Mouse (Mus musculus) spleen, adult 2 months (tissue): Measurements from ENCODE around the gene Pnpla2. TPM values are rescaled to one million over a fixed set of nuclear protein-coding genes. Genes with fewer than 3 reads are reported as not detected.
"Not testable (repeated sequence)": the region's sequence is repeated elsewhere in the genome, so short reads cannot be mapped to it uniquely, and the experiment has no call there.

Experiments
- DNase-seq, 2 experiments: peaks; one replicate each; pipeline versions ENCODE4 v3.0.0 to v3.0.0-alpha.2; 2012 to 2021; ENCODE audit warnings: low spot score in 2 of 2, low read depth in 1 of 2
- H3K27ac ChIP-seq: fragments of 200-500 bp; 2 replicates; pipeline ENCODE4 v1.5.1; 2012; ENCODE audit warnings: low read length, inconsistent platforms; ENCODE audit not compliant: insufficient read depth
- H3K27me3 ChIP-seq: fragments of 200-500 bp; 2 replicates; pipeline ENCODE4 v1.6.1; 2012; ENCODE audit warnings: mild to moderate bottlenecking, moderate library complexity, low read length, inconsistent platforms; ENCODE audit not compliant: control insufficient read depth, insufficient read depth
- H3K36me3 ChIP-seq: fragments of 200-500 bp; 2 replicates; pipeline ENCODE4 v1.6.1; 2012; ENCODE audit warnings: mild to moderate bottlenecking, low read length, inconsistent platforms; ENCODE audit not compliant: control insufficient read depth, insufficient read depth
- H3K4me1 ChIP-seq: fragments of 200-500 bp; 2 replicates; pipeline ENCODE4 v1.6.1; 2011; ENCODE audit warnings: inconsistent platforms; ENCODE audit not compliant: control insufficient read depth, insufficient read depth, insufficient read length
- H3K4me3 ChIP-seq: fragments of 200-500 bp; 2 replicates; pipeline ENCODE4 v1.5.1; 2011; ENCODE audit warnings: mild to moderate bottlenecking, inconsistent platforms; ENCODE audit not compliant: insufficient read depth, insufficient read length; ENCODE audit errors: extremely low read depth
- CTCF ChIP-seq: fragments of 200-500 bp; IDR thresholded peaks from 2 replicates; pipeline ENCODE4 v1.5.1; 2011; ENCODE audit warnings: mild to moderate bottlenecking, inconsistent platforms; ENCODE audit not compliant: insufficient read depth, insufficient read length, insufficient replicate concordance; ENCODE audit errors: extremely low read depth
- POLR2A ChIP-seq: fragments of 200-500 bp; IDR thresholded peaks from 2 replicates; pipeline ENCODE4 v1.6.1; 2011; ENCODE audit warnings: low read depth, low read length, inconsistent platforms
- WGBS: fragments of 180-500 bp; shearing (Covaris S2); methylation state at CpG from one replicate; pipeline ENCODE4 v1.1.7; 2018; 5-methylcytosine and 5-hydroxymethylcytosine counted together
- polyA plus RNA-seq: library from polyadenylated mRNA; depleted of rRNA; stranded (reverse); fragments of >200 nt; gene quantifications from 2 replicates; pipeline ENCODE4 v1.2.3, GENCODE M21; 2012

Pnpla2 gene
- polyA plus RNA-seq, 1 experiment: 87.3 TPM

DNA sequence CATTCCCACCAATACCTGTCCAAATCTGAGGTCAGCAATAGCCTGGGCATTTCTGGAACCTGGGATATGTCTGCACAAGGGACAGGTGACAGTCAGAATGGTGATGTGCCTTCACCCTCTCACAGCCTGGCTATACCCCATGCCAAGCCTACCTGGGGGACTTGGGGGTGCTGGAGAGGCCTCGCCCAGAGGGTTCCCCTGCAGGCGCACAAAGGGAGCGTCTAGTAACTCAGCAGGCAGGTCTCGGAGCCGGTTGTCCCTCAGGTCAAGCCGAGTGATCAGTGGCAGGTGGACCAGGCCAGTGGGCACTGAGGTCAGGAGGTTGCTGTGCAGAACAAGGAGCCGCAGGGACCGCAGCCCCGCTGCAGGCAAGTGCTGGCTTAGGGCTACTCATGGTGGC lies 13.5 kb upstream of the Pnpla2 start:
- H3K36me3 ChIP-seq: no peaks in the 10 kb centered on the region
- 94% methylated on average over 9 of the region's 9 CpGs for WGBS
- H3K4me1 ChIP-seq: peaks cover 16% of the 10 kb centered on the region; the same call in 1 of the 2 replicates
- H3K4me3 ChIP-seq: no peak overlapping the region
- no peaks in the 10 kb centered on the region for H3K27me3 ChIP-seq
- no peak for TF ChIP-seq POLR2A
- TF ChIP-seq CTCF: no peak
- no peak overlapping the region for H3K27ac ChIP-seq
- DNase-seq: no peak

DNA sequence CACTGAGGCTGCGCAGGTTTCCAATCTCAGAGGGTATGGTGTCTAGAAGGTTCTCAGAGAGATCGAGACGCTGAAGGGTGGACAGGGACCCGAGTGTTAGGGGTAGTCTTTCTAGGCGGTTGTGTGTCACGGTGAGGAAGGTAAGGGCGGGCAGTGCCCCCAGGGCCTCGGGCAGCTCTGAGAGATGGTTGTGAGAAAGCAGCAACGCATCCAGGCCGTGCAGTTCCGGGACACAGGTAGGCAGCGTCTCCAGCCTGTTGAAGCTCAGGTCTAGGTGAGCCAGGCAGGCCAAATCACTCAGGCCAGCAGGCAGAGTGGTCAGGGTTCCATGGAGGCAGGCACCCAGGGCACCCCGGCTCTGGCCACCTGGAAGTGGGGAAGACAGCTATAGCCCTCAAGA lies 12.8 kb upstream of the Pnpla2 start:
- Histone ChIP-seq H3K4me3 (no peak overlapping the region), H3K36me3 (no peaks in the 10 kb centered on the region), H3K4me1 (peaks cover 14% of the 10 kb centered on the region; the same call in 1 of the 2 replicates), H3K27ac (no peak overlapping the region), H3K27me3 (no peaks in the 10 kb centered on the region)
- WGBS: 91% methylated on average over 13 of the region's 13 CpGs
- TF ChIP-seq POLR2A: no peak
- TF ChIP-seq CTCF: no peak
- no peak for DNase-seq

DNA sequence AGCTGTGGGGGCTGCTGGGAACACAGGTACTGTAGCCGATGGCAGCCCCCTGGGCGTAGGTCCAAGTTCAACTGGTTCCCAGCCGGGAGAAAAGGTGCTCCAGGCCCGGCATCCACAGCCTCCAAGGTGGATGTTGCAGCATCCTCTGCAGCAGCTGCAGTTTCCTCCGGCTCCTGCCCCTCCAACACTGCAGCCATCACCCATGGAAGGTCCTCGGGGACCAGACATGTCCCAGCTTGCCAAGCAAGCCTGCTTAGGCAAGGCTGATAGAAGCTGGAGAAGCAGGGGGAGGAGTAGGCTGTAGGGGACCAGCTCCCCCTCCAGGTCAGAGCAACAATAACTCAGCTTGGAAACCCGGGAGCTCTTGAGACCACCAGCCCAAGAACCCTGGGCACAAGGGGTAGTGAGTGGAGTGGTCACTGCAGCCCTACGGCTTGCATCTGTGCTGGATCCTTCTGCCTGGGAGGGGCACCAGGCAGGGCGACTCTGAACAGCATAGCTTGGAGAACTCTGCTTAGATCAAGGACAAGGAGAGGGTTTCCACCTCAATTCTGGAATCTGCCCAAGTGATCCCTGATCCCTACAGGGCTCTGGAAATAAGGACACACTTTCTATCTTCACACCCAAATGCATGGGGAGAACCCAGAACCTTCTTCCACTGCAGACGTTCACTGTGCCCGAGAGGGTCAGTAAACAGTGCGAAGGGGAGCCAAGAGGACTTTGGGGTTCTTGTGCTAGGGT lies 11.7 kb upstream of the Pnpla2 start:
- no peak for DNase-seq
- peak overlapping the region; percentile 71 for H3K4me3 ChIP-seq
- WGBS: 18% methylated on average over 12 of the region's 12 CpGs
- no peaks in the 10 kb centered on the region for H3K36me3 ChIP-seq
- H3K27me3 ChIP-seq: no peaks in the 10 kb centered on the region
- TF ChIP-seq POLR2A (no peak), CTCF (no peak)
- H3K27ac ChIP-seq: no peak overlapping the region
- peaks cover 12% of the 10 kb centered on the region; the same call in 1 of the 2 replicates for H3K4me1 ChIP-seq

DNA sequence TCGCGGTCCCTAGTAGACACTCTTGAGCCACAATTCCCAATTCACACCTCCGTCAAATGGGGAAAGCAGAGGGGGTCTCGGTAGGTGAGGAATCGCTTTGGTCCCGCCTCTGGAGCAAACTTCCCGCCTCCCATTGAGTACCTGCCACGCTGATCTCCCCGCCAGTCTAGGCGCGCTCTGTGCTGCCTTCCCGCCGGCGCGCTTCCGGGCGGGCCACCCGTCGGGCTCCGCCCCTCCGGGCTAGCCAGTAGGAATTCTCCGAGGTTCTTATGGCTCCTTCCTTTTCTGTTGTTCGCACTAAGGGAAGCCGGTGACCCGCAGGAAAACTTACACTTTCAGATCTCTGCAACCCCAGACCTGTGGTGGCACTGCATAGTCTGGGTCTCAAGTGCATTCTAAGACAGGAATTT lies 11.2 kb upstream of the Pnpla2 start, which contains the start of gene Pidd1:
Gene Pidd1 (minus strand): TSS at position 198 of the 410 bp plus-strand sequence.
- Histone ChIP-seq H3K27me3 (no peaks in the 10 kb centered on the region), H3K4me1 (peaks cover 12% of the 10 kb centered on the region; the same call in 1 of the 2 replicates), H3K27ac (no peak within 1 kb of the TSS), H3K36me3 (peaks cover 2% of the 10 kb centered on the region; the same call in 1 of the 2 replicates), H3K4me3 (peak within 1 kb of the TSS; percentile 71)
- peak in 1 of 2 experiments; percentile 30 for DNase-seq
- under 1% methylated on average over 25 of the region's 25 CpGs for whole genome bisulfite sequencing
- peak; percentile 21; the same call in 1 of the 2 replicates for TF ChIP-seq POLR2A
- no peak for TF ChIP-seq CTCF

DNA sequence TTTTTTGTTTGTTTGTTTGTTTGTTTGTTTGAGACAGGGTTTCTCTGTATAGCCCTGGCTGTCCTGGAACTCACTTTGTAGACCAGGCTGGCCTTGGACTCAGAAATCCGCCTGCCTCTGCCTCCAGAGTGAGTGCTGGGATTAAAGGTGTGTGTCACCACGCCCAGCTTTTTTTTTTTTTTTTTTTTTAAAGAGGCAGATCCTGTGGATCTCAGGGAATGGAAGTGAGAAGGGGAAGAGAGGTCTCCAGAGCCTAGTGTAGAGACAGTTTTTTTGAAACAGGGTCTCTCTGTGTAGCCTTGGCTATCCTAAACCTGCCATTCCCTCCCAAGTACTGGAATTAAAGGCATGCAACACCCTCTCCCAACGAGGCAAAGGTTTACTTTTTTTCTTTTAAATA lies 8.6 kb upstream of the Pnpla2 start:
- DNase-seq, H3K27me3 ChIP-seq, H3K27ac ChIP-seq, H3K36me3 ChIP-seq, H3K4me3 ChIP-seq: not testable (repeated sequence)
- peaks cover 12% of the 10 kb centered on the region; the same call in 1 of the 2 replicates for H3K4me1 ChIP-seq
- 89% methylated on average over 3 of the region's 3 CpGs for WGBS

DNA sequence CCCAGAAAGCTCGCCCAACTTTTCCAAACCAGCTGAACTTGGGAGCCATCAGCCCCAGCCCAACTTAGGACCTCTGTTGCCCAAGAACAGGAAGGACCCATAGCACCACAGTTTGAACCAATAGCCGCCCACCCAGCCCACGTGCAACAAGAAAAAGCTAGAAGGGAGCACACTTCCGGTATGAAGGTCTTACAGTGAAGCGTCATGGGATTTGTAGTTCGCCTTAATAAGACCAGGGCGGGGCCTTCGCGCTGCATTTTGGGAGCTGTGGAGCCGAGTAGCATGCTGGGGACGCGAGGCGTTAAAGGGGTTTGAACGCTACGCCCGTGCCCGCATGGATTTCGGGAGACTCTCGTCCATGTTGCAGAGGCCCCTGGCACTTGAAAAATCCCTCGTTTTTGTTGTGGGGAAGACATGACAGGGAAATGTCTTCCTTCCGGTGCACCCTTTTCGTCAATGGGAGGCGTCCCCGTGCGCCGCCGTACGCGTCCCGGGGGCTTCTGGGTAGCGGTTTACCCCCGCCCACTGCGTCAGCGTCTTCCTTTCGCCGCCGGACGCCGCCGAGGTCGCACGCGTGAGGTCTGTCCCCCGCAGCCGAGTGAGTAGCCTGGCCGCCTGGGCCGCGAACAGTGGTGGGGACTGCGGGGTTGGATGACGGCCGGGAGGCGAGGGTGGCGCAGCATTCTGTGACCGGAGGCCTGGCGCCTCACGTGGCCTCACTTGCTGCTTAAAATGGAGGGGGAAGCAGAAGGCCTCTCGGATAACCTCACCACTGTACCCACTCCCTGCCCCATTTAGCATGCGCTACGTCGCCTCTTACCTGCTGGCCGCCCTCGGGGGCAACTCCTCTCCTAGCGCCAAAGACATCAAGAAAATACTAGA lies 7.6 kb upstream of the Pnpla2 start, which contains the start of gene Rplp2:
Gene Rplp2 (plus strand): TSS at position 261 of the 882 bp plus-strand sequence.
- H3K4me1 ChIP-seq: peaks cover 12% of the 10 kb centered on the region; the same call in 1 of the 2 replicates
- no peaks in the 10 kb centered on the region for H3K27me3 ChIP-seq
- peak within 1 kb of the TSS; percentile 95 for H3K4me3 ChIP-seq
- H3K27ac ChIP-seq: peak within 1 kb of the TSS; percentile 95
- DNase-seq: peak; percentile 91
- under 1% methylated on average over 63 of the region's 63 CpGs for WGBS
- H3K36me3 ChIP-seq: peaks cover 12% of the 10 kb centered on the region
- TF ChIP-seq POLR2A (peak; percentile 83), CTCF (no peak)

DNA sequence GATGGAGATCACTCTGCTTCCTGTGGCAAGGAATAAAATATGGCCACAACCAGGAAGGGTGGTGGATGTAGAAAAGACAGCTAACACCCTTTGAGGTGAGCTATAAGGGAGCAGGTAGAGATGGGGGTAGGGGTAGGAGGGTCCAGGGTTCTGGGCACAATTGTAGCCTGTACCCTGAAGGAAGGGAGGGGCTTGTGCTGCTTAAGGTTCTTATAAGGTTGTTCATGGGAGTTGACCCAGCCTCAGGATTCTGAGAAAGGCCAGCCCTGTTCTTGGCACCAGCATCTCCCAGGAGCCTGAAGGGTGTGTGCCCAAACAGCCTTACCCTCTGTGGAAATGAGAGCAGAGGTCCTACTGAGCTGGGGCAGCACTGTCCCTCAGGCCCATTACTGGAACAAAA lies 3.1 kb upstream of the Pnpla2 start:
- H3K27me3 ChIP-seq: no peaks in the 10 kb centered on the region
- H3K4me1 ChIP-seq: peaks cover 11% of the 10 kb centered on the region; the same call in 1 of the 2 replicates
- peak in 1 of 2 experiments; percentile 2 for DNase-seq
- H3K27ac ChIP-seq: no peak overlapping the region
- TF ChIP-seq POLR2A (no peak), CTCF (no peak)
- peaks cover 12% of the 10 kb centered on the region for H3K36me3 ChIP-seq
- no peak overlapping the region for H3K4me3 ChIP-seq
